Mouse (Mus musculus) midbrain, embryonic 14.5 days (tissue): ENCODE data around the gene Atp4a. TPM values are rescaled to one million over a fixed set of nuclear protein-coding genes. Genes with fewer than 3 reads are reported as not detected.
"Not testable (repeated sequence)": the region's sequence is repeated elsewhere in the genome, so short reads cannot be mapped to it uniquely, and the experiment has no call there.

Experiments used
- ATAC-seq: fragments of 200-750 bp; cut with Nextera tagmentation; 2 replicates; pipeline ENCODE4 v1.8.0; 2017; ENCODE audit warnings: moderate number of reproducible peaks, moderate library complexity; ENCODE audit not compliant: low FRiP score, low TSS enrichment
- DNase-seq: peaks from one replicate; pipeline ENCODE4 v3.0.0-alpha.2; 2015
- H3K27ac ChIP-seq: fragments of 300-500 bp; sonication (generic); replicated peaks from 2 replicates; pipeline ENCODE4 v1.5.1; 2014; ENCODE audit warnings: mild to moderate bottlenecking, low read depth, low read length, moderate library complexity
- H3K27me3 ChIP-seq: fragments of 300-500 bp; sonication (generic); 2 replicates; pipeline ENCODE4 v1.6.1; 2014; ENCODE audit warnings: low read length, control low read depth, mixed read lengths; ENCODE audit not compliant: control insufficient read depth, insufficient read depth
- H3K36me3 ChIP-seq: fragments of 300-500 bp; sonication (generic); 2 replicates; pipeline ENCODE4 v1.6.1; 2014; ENCODE audit warnings: low read length, control low read depth; ENCODE audit not compliant: control insufficient read depth, insufficient read depth
- H3K4me1 ChIP-seq: fragments of 300-500 bp; sonication (generic); 2 replicates; pipeline ENCODE4 v1.6.1; 2014; ENCODE audit warnings: mild to moderate bottlenecking, antibody characterized with exemption, low read length, control low read depth; ENCODE audit not compliant: control insufficient read depth, insufficient read depth
- H3K4me2 ChIP-seq: fragments of 300-500 bp; sonication (generic); 2 replicates; pipeline ENCODE4 v1.6.1; 2014; ENCODE audit warnings: mild to moderate bottlenecking, low read length, moderate library complexity
- H3K4me3 ChIP-seq: fragments of 300-500 bp; sonication (generic); replicated peaks from 2 replicates; pipeline ENCODE4 v1.5.1; 2014; ENCODE audit warnings: low read depth, low read length
- H3K9ac ChIP-seq: fragments of 300-500 bp; sonication (generic); replicated peaks from 2 replicates; pipeline ENCODE4 v1.6.1; 2014; ENCODE audit warnings: mild to moderate bottlenecking, low read length, moderate library complexity
- H3K9me3 ChIP-seq: fragments of 300-500 bp; sonication (generic); 2 replicates; pipeline ENCODE4 v1.6.1; 2016; ENCODE audit warnings: low read length, control low read depth, mixed read lengths; ENCODE audit not compliant: control insufficient read depth
- WGBS: fragments of 180-500 bp; shearing (Covaris S2); extraction: QIAGEN DNeasy Blood & Tissue Kit; methylation state at CpG from one replicate; pipeline ENCODE4 v1.1.7; 2014; 5-methylcytosine and 5-hydroxymethylcytosine counted together
- polyA plus RNA-seq: library from polyadenylated mRNA; unstranded; fragments of >200 nt; fragmentation: Nextera tagmentation; extraction: Ambion mirVana; gene quantifications from 2 replicates; pipeline ENCODE4 v1.2.1, GENCODE M21; 2014

Gene Atp4a
- polyA plus RNA-seq, 1 experiment from 2014 or later: 0.53 TPM

DNA sequence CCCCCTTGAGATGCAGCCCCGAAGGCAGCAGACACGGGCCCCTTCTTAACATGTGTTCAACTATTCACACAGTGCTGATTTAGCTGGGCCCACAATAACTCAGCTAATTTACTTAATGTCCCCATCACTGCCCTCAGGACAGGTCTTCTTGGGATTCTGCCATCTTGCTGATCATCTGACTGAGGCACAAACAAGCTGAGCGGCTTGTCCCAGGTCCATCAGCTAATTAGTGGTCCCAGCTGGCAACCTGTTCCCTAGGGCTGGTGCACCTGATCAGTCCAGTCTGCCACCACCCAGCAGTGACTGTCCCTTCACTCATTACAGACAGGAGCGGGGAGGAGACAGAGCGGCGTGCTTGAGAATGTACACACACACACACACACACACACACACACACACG is 9.3 kb downstream of the Atp4a start:
- no peak overlapping the region for H3K9ac ChIP-seq
- WGBS: 71% methylated on average over 7 of the region's 7 CpGs
- ATAC-seq (no peak), DNase-seq (peak; percentile 21)
- H3K4me2 ChIP-seq: no peak overlapping the region
- peaks cover 7% of the 10 kb centered on the region; the same call in 1 of the 2 replicates for H3K4me1 ChIP-seq
- no peaks in the 10 kb centered on the region for H3K9me3 ChIP-seq
- H3K4me3 ChIP-seq: no peak overlapping the region
- H3K36me3 ChIP-seq: no peaks in the 10 kb centered on the region
- H3K27me3 ChIP-seq: peaks cover 9% of the 10 kb centered on the region; the same call in 1 of the 2 replicates
- H3K27ac ChIP-seq: no peak overlapping the region

DNA sequence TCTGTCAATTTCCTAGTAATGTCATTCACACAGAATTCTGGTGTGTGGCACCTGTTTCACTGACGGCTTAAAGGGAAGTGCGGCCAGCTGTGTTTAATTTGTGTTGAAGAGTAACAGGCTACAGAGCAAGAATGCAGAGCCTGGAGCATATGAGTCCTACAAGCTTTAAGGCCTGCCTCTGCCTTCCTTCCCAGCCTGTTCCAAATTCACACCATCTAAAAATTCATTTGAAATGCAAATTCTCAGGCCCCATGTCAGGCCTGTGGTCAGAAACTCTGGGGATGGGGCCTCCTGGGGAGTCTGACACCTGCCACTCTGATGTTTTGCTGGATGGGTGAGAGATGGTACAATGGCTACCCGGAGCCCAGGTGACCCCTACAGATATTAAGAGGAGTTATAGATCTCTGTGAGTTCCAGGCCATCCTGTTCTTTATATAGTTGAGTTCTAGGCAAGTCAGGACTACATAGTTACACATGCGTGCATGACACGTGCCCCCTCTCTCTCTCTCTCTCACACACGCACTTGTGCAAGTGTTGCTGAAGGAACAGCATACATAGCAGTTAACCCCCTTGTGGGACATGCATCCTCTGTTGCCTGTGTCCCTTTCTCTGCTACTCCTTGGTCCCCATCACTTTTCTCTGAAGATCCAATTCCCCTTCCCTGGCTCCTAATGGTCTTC is 11.4 kb downstream of the Atp4a start:
- Histone ChIP-seq H3K9ac (no peak overlapping the region), H3K4me3 (no peak overlapping the region), H3K9me3 (no peaks in the 10 kb centered on the region), H3K36me3 (peaks cover 11% of the 10 kb centered on the region), H3K4me1 (peaks cover 5% of the 10 kb centered on the region), H3K27me3 (no peaks in the 10 kb centered on the region), H3K4me2 (no peak overlapping the region), H3K27ac (no peak overlapping the region)
- no peak for ATAC-seq
- no peak for DNase-seq
- 76% methylated on average over 6 of the region's 6 CpGs for WGBS

DNA sequence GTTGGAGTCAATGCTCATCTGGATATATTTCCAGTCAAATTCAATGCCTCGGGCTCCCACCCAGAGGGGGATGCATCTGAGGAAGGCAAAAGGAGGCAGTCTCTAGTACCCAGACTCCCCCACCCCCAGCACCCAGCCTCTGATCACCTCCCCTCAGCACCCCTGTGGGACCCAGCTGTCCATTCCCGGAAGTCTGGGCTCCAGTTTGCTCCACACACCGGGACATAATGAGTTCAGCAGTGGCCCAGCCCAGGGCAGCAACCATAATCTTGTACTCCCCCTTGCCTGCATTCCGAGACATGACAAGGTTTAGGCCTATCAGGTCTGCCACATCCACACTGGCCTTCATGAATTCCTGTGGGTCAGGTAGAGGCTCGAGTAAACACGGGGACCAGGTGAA is 16.2 kb downstream of the Atp4a start:
- H3K9me3 ChIP-seq: no peaks in the 10 kb centered on the region
- no peak overlapping the region for H3K27ac ChIP-seq
- peak overlapping the region; percentile 67 for H3K4me2 ChIP-seq
- peak overlapping the region; percentile 80; the same call in 1 of the 2 replicates for H3K9ac ChIP-seq
- WGBS: 88% methylated on average over 6 of the region's 6 CpGs
- H3K27me3 ChIP-seq: no peaks in the 10 kb centered on the region
- peak overlapping the region; percentile 78 for H3K4me3 ChIP-seq
- ATAC-seq (no peak), DNase-seq (no peak)
- peaks cover 24% of the 10 kb centered on the region for H3K4me1 ChIP-seq
- H3K36me3 ChIP-seq: peaks cover 19% of the 10 kb centered on the region

DNA sequence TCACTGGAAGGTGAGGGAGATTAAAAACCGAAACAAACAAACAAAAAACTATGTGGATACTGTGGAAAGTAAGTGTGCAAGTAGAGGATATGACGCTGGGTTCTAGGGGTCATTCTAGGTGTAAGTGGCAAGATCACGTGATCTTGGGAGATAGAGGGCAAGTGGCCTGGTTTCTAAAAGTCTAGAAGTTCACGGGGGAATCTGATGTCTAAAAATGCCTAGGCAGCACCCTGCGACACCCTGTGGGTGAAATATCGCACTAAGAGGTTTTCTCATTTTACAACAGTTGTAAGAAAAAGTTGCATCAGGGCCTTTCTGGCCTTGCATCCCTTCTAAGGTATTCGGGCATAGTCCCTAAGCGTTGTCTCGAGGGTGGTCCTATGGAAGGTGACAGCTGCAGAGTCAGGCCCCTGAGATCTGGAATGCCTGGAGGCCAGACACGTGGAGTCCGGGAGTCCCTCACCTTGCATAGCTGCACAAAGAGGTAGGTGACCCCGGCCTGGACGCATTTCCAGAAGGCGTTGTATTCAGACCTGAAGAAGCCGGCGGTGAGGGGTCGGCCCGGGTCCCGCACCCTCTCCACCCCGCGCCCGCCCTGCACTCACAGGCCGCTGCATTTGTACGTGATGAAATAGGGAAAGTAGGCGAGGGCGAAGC is 16.9 kb downstream of the Atp4a start:
- H3K9ac ChIP-seq: peak overlapping the region; percentile 80
- peak overlapping the region; percentile 94 for H3K27ac ChIP-seq
- H3K27me3 ChIP-seq: no peaks in the 10 kb centered on the region
- peak overlapping the region; percentile 67 for H3K4me2 ChIP-seq
- H3K9me3 ChIP-seq: no peaks in the 10 kb centered on the region
- peak overlapping the region; percentile 78 for H3K4me3 ChIP-seq
- WGBS: 9% methylated on average over 26 of the region's 26 CpGs
- ATAC-seq (peak; percentile 51), DNase-seq (no peak)
- peaks cover 25% of the 10 kb centered on the region for H3K36me3 ChIP-seq
- H3K4me1 ChIP-seq: peaks cover 24% of the 10 kb centered on the region

DNA sequence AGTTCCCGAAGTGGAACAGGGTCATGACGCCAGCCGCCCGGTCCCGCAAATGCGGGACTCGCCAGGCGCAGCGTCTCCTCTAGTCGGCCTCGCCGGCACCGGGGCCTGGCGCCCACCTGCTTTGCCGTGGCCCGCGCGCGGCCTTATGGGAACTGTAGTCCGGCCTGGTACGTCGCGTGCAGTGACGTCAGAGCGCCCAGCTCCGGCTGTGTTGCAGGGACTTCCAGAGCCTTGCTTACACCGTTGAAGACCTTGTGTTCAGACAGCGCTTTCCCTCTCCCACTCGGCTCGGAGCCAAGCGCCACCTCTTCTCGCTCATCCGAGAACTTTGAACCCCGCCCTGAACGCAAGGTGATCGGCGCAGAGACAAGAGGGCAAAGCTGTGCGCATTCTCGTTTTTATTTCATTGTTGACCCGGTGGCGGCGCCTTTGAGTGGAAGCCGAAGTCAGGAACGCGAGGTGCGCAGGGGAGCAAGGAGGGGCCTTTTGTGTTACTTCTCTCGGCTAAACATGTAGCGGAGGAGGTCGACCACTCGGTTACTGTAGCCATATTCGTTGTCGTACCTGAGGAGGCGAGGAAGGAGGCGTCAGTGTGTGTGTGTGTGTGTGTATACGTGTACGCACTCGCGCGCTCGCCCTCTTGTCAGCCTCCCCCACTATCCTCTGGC is 17.5 kb downstream of the Atp4a start, which contains the start of gene Tmem147:
TSS of gene Tmem147 (minus strand) at position 145 of the 668 bp plus-strand sequence.
- no peaks in the 10 kb centered on the region for H3K27me3 ChIP-seq

DNA sequence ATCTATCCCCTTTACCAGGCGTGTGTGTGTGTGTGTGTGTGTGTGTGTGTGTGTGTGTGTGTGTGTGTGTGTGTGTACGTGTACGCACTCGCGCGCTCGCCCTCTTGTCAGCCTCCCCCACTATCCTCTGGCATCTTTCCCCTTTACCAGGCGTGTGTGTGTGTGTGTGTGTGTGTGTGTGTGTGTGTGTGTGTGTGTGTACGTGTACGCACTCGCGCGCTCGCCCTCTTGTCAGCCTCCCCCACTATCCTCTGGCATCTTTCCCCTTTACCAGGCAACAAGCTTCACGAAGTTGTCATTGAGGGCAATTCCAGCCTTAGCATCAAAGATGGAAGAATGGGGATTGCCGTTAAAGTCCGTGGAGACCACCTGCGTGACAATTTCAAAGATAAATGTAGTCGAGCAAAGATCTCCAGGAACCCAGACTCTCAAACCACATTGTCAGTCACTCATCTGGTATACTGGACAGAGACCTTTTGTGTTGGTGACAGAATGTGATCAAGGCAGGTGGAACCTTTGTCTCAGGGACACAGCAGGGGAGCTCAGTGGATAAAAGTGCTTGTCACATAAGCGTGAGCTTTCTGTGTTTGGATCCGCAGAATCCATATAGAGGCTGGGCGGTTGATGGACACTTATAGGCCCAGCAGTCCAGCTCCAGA is 18.2 kb downstream of the Atp4a start:
- Histone ChIP-seq H3K4me3 (peak overlapping the region; percentile 78), H3K4me2 (peak overlapping the region; percentile 67), H3K36me3 (peaks cover 30% of the 10 kb centered on the region), H3K9ac (peak overlapping the region; percentile 80), H3K4me1 (peaks cover 24% of the 10 kb centered on the region), H3K27ac (peak overlapping the region; percentile 94)
- ATAC-seq, H3K9me3 ChIP-seq, H3K27me3 ChIP-seq: not testable (repeated sequence)
- DNase-seq: peak; percentile 56
- WGBS: 4% methylated on average over 16 of the region's 22 CpGs

More for the DNA sequence above, 17.5 kb downstream of the Atp4a start, which contains the start of gene Tmem147:
- DNase-seq: peak; percentile 98
- H3K4me2 ChIP-seq: peak within 1 kb of the TSS; percentile 67
- peak; percentile 96 for ATAC-seq
- H3K4me3 ChIP-seq: peak within 1 kb of the TSS; percentile 78
- H3K27ac ChIP-seq: peak within 1 kb of the TSS; percentile 94
- WGBS: under 1% methylated on average over 60 of the region's 60 CpGs
- peak within 1 kb of the TSS; percentile 80 for H3K9ac ChIP-seq
- H3K9me3 ChIP-seq: no peaks in the 10 kb centered on the region
- H3K36me3 ChIP-seq: peaks cover 25% of the 10 kb centered on the region
- peaks cover 24% of the 10 kb centered on the region for H3K4me1 ChIP-seq

DNA sequence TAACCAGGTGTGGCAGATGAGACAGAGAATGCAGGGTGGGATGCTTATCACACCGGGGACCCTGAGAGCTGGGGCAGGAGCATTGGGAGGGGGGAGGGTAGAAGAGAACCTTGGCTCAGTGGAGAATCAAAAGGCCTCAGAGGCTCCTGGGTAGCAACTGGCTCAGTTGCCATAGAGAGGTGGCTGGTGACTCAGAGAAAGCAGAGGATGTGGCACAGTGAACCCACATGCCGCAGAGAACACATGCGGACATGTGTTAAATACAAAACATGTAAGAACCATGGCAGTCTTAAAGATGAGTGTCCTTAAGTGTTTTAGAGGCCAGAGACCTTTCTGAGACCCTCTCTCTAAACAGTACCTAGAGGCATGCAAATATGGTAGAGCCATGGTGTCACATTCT is 24.2 kb downstream of the Atp4a start:
- H3K36me3 ChIP-seq: peaks cover 51% of the 10 kb centered on the region
- WGBS: 85% methylated on average over 3 of the region's 3 CpGs

DNA sequence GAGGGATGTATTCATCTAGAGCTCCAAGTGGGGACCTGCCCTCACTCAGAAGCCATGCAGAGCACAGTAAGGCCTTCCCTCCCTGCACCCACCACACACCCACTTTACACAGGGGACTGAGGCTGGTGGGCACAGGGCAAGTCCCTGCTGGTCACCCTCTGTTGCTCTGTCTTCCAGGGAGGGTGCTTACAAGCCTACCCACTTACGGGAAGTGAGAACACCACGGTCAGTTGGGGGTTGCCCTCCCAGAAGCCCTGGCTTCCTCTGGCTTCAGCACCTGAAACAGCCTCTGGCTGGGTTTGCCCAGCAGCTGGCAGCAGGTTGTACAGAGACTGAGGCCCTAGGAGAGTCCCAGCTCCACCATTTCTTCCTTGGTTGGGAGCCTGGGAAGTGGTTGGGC is 30.6 kb downstream of the Atp4a start:
- not testable (repeated sequence) for H3K4me1 ChIP-seq, H3K9ac ChIP-seq, DNase-seq, H3K27me3 ChIP-seq, H3K4me3 ChIP-seq, H3K4me2 ChIP-seq, H3K27ac ChIP-seq, H3K9me3 ChIP-seq, ATAC-seq
- 78% methylated on average over 2 of the region's 2 CpGs for WGBS
- peaks cover 13% of the 10 kb centered on the region; the same call in 1 of the 2 replicates for H3K36me3 ChIP-seq

More for the DNA sequence above, 24.2 kb downstream of the Atp4a start:
- Histone ChIP-seq H3K4me2 (no peak overlapping the region), H3K4me1 (peaks cover 8% of the 10 kb centered on the region), H3K27me3 (no peaks in the 10 kb centered on the region), H3K27ac (no peak overlapping the region), H3K9me3 (no peaks in the 10 kb centered on the region), H3K9ac (no peak overlapping the region), H3K4me3 (no peak overlapping the region)
- ATAC-seq (no peak), DNase-seq (no peak)
